Mouse (Mus musculus) stomach, embryonic 14.5 days (tissue): ENCODE measurements around the gene Gm21834. TPM values are rescaled to one million over a fixed set of nuclear protein-coding genes. Genes with fewer than 3 reads are reported as not detected.
A peak's percentile ranks its signal among the peaks of the same experiment; 100 is the strongest.

Source experiments
- ATAC-seq: fragments of 200-750 bp; cut with Nextera tagmentation; 2 replicates; pipeline ENCODE4 v1.8.0; 2017; ENCODE audit warnings: low read depth, moderate TSS enrichment; ENCODE audit not compliant: insufficient number of reproducible peaks, insufficient read depth, low FRiP score
- H3K27ac ChIP-seq: fragments of 300-500 bp; sonication (generic); 2 replicates; pipeline ENCODE4 v1.5.1; 2014; ENCODE audit warnings: mild to moderate bottlenecking, low read length, moderate library complexity, mixed read lengths
- H3K27me3 ChIP-seq: fragments of 300-500 bp; sonication (generic); 2 replicates; pipeline ENCODE4 v1.6.1; 2014; ENCODE audit warnings: low read length, control low read depth, mixed read lengths; ENCODE audit not compliant: control insufficient read depth, insufficient read depth
- H3K36me3 ChIP-seq: fragments of 300-500 bp; sonication (generic); 2 replicates; pipeline ENCODE4 v1.6.1; 2014; ENCODE audit warnings: mild to moderate bottlenecking, control low read depth, low read length, moderate library complexity, mixed read lengths; ENCODE audit not compliant: control insufficient read depth, insufficient read depth
- H3K4me1 ChIP-seq: fragments of 300-500 bp; sonication (generic); 2 replicates; pipeline ENCODE4 v1.6.1; 2014; ENCODE audit warnings: low read length, control low read depth, mixed read lengths; ENCODE audit not compliant: control insufficient read depth, insufficient read depth
- H3K4me2 ChIP-seq: fragments of 300-500 bp; sonication (generic); replicated peaks from 2 replicates; pipeline ENCODE4 v1.6.1; 2014; ENCODE audit warnings: low read depth, low read length, control low read depth
- H3K4me3 ChIP-seq: fragments of 300-500 bp; sonication (generic); 2 replicates; pipeline ENCODE4 v1.5.1; 2014; ENCODE audit warnings: low read depth, low read length, control low read depth
- H3K9ac ChIP-seq: fragments of 300-500 bp; sonication (generic); replicated peaks from 2 replicates; pipeline ENCODE4 v1.6.1; 2014; ENCODE audit warnings: low read depth, mild to moderate bottlenecking, control low read depth, low read length, moderate library complexity, mixed read lengths
- H3K9me3 ChIP-seq: fragments of 300-500 bp; sonication (generic); 2 replicates; pipeline ENCODE4 v1.6.1; 2016; ENCODE audit warnings: low read depth, low read length, control low read depth; ENCODE audit not compliant: control insufficient read depth
- WGBS: fragments of 180-500 bp; shearing (Covaris S2); extraction: QIAGEN DNeasy Blood & Tissue Kit; methylation state at CpG from one replicate; pipeline ENCODE4 v1.1.7; 2014; 5-methylcytosine and 5-hydroxymethylcytosine counted together
- polyA plus RNA-seq: library from polyadenylated mRNA; unstranded; fragments of >200 nt; fragmentation: Nextera tagmentation; extraction: Ambion mirVana; gene quantifications from 2 replicates; pipeline ENCODE4 v1.2.1, GENCODE M21; 2014

The Gm21834 gene
- not detected in 2 replicates for polyA plus RNA-seq

DNA sequence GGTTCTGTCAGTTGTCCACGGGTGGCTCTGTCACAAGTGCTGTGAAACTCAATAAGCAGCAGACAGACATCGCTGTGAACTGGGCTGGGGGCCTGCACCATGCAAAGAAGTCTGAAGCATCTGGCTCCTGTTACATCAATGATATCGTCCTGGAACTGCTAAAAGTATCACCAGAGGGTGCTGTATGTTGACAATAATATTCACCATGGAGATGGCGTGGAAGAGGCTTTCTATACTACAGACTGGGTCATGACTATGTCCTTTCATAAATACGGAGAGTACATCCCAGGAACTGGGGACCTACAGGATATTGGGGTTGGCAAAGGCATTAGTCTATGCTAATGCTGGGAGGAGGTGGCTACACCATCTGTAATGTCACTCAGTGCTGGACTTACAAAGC, at the start of gene Gm21834:
Gene Gm21834, minus strand, starts transcription at position 101 of the 400 bp plus-strand sequence.
- ATAC-seq, result no peak

DNA sequence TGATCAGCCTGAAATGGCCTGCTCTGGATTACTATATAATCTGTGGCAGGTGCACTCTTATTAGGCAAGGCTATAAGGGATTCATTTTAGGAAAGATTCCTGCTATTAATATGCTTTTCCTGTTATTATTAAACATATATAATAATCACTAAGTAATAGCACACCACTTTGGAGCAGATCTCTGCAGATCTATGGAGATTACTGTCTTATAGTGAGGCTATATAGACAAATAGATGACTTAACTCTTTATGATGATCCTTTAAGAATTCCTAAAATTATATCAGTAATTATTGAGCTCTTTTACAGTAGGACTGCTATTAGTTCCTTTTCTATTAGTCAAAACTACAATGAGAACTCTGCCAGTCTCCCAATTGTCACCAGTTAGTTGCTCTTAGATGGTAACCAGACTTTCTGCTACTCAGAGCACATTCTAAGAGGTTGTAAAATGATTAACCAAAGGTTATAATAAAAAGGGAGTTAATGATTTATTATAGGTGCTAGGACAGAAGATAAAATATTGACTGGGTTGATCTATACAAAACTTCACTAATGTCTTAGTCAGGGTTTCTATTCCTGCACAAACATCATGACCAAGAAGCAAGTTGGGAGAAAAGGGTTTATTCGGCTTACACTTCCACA, 46.3 kb upstream of the Gm21834 start:
- Histone ChIP-seq H3K4me2 (no peak overlapping the region), H3K4me3 (no peak overlapping the region), H3K27me3 (no peaks in the 10 kb centered on the region), H3K36me3 (no peaks in the 10 kb centered on the region), H3K4me1 (no peaks in the 10 kb centered on the region), H3K9me3 (no peaks in the 10 kb centered on the region), H3K9ac (no peak overlapping the region), H3K27ac (no peak overlapping the region)
- ATAC-seq, result no peak
- 87% methylated on average over 1 of the region's 1 CpGs for WGBS

More for the DNA sequence above, at the start of gene Gm21834:
- WGBS, result 83% methylated on average over 5 of the region's 5 CpGs
- no peak within 1 kb of the TSS for H3K27ac ChIP-seq
- no peaks in the 10 kb centered on the region for H3K9me3 ChIP-seq
- H3K9ac ChIP-seq, result no peak within 1 kb of the TSS
- no peak within 1 kb of the TSS for H3K4me3 ChIP-seq
- H3K27me3 ChIP-seq, result no peaks in the 10 kb centered on the region
- no peak within 1 kb of the TSS for H3K4me2 ChIP-seq
- H3K36me3 ChIP-seq, result no peaks in the 10 kb centered on the region
- no peaks in the 10 kb centered on the region for H3K4me1 ChIP-seq

GRCm38 (mm10) chr17:57770904-57771303, 28.9 kb upstream of the Gm21834 start:
- no peak overlapping the region for H3K4me3 ChIP-seq
- ATAC-seq, result no peak
- no peak overlapping the region for H3K4me2 ChIP-seq
- no peak overlapping the region for H3K9ac ChIP-seq
- no peak overlapping the region for H3K27ac ChIP-seq
- 17% methylated on average over 4 of the region's 4 CpGs for WGBS
- H3K36me3 ChIP-seq, result no peaks in the 10 kb centered on the region
- H3K9me3 ChIP-seq, result no peaks in the 10 kb centered on the region
- H3K4me1 ChIP-seq, result no peaks in the 10 kb centered on the region
- H3K27me3 ChIP-seq, result no peaks in the 10 kb centered on the region

DNA sequence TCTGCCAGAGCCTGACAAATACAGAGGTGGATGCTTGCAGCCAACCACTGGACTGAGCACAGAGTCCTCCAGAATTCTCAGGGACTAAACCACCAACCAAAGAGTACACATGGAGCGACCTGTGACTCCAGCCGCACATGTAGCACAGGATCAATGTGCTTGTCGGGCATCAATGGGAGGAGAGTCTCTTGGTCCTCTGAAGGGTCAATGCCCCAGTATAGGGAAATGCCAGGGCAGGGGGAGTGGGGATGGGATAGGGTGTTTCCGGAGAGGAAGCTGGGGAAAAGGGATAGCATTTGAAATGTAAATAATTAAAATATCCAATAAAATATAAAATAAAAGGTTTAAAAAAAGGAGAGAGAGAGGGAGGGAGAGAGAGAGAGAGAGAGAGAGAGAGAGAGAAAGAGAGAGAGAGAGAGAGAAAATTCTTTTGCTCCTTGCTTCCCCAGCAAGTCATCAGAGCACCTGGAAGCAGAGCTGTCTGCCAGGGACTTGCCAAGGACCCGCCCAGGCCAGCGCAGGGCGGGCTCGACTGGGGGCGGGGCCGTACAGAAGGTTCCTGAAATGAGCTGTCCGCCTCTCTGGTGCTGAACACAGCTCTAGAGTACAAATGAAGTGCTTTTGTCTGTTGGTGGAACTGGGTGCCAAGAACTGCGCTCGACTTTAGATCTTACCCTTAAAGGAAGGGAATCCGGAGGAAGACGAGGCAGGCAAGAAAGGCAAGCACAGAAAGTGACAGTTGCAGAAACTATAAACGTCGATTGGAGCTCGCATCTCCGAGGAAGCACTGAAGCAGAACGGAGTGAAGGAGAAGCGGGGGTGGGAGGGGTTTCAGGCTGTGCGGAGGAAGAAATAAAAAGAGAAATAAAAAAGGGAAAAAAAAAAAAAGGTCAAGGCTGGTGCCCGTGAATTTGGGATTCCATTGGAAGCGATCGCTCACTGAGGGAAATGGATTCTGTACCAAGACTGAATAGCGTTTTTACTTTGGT, 26.9 kb upstream of the Gm21834 start, which contains the start of gene Cntnap5c:
Gene Cntnap5c, plus strand, starts transcription at position 949 of the 989 bp plus-strand sequence.
- Histone ChIP-seq H3K4me1 (no peaks in the 10 kb centered on the region), H3K36me3 (no peaks in the 10 kb centered on the region), H3K9ac (no peak within 1 kb of the TSS), H3K9me3 (no peaks in the 10 kb centered on the region), H3K27ac (no peak within 1 kb of the TSS), H3K4me2 (no peak within 1 kb of the TSS), H3K4me3 (no peak within 1 kb of the TSS), H3K27me3 (no peaks in the 10 kb centered on the region)
- 19% methylated on average over 26 of the region's 26 CpGs for WGBS
- ATAC-seq, result peak; percentile 82; the same call in 1 of the 2 replicates

GRCm38 (mm10) chr17:57767306-57767705, 25.3 kb upstream of the Gm21834 start:
- Histone ChIP-seq H3K4me2 (no peak overlapping the region), H3K9ac (no peak overlapping the region), H3K27me3 (no peaks in the 10 kb centered on the region), H3K27ac (no peak overlapping the region), H3K4me1 (no peaks in the 10 kb centered on the region), H3K4me3 (no peak overlapping the region), H3K36me3 (no peaks in the 10 kb centered on the region), H3K9me3 (no peaks in the 10 kb centered on the region)
- no peak for ATAC-seq

DNA sequence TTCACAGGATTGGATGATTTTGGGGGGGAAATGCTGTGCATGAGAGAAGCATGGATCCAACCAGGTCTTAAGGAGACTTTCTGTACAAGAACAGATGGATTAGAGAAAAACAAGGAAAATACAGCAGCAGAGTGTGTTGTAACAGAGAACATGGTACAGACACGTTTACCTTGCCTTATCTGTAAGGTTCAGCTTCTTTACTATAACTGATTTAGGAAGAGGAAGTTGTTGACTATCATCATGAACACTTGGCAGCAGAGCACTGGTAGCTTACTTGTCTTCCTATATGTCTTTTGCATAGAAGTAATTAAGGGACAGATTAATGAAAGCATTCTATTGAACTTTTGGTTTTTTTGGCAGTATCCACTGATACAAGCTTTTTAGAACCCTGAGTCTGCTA, 16.0 kb upstream of the Gm21834 start:
- Histone ChIP-seq H3K27me3 (no peaks in the 10 kb centered on the region), H3K36me3 (no peaks in the 10 kb centered on the region), H3K4me3 (no peak overlapping the region), H3K27ac (no peak overlapping the region), H3K9me3 (no peaks in the 10 kb centered on the region), H3K4me2 (no peak overlapping the region), H3K4me1 (no peaks in the 10 kb centered on the region), H3K9ac (no peak overlapping the region)
- ATAC-seq, result no peak
- 37% methylated on average over 1 of the region's 1 CpGs for WGBS

- Histone ChIP-seq H3K36me3 (no peaks in the 10 kb centered on the region), H3K4me2 (no peak overlapping the region), H3K9ac (no peak overlapping the region), H3K27me3 (no peaks in the 10 kb centered on the region), H3K27ac (no peak overlapping the region), H3K9me3 (no peaks in the 10 kb centered on the region), H3K4me1 (no peaks in the 10 kb centered on the region), H3K4me3 (no peak overlapping the region)
- 43% methylated on average over 3 of the region's 3 CpGs for WGBS
- ATAC-seq, result no peak
Measured at GRCm38 (mm10) chr17:57694791-57695190, 47.2 kb downstream of the Gm21834 start.
